Mouse (Mus musculus) G1E (cell line): Measurements from ENCODE around the gene Rcan3.

Experiments used
- CTCF ChIP-seq: IDR thresholded peaks from 2 replicates; pipeline ENCODE4 v1.5.1; 2012; ENCODE audit warnings: low read depth, low read length, inconsistent platforms, mixed read lengths
- GATA1 ChIP-seq: IDR thresholded peaks from 2 replicates; pipeline ENCODE4 v1.6.1; 2012; ENCODE audit warnings: borderline replicate concordance, low read length, inconsistent platforms, mixed read lengths

- TF ChIP-seq CTCF (no peak), GATA1 (no peak)
These were observed 739 bp upstream of the Rcan3 start for GRCm38 (mm10) chr4:135434395-135434789.
